Mouse (Mus musculus) ES-E14 (cell line): ENCODE results near the gene Smoc1. TPM values are rescaled to one million over a fixed set of nuclear protein-coding genes. Genes with fewer than 3 reads are reported as not detected.

ENCODE experiments used
- DNase-seq: peaks from one replicate; pipeline ENCODE4 v3.0.0-alpha.2; 2013; ENCODE audit warnings: low read depth, low spot score
- H3K27ac ChIP-seq: 2 replicates; pipeline ENCODE4 v1.5.1; 2012; ENCODE audit warnings: low read depth, mild to moderate bottlenecking, low read length, moderate library complexity, mixed read lengths; ENCODE audit not compliant: poor library complexity, insufficient read depth, severe bottlenecking
- H3K36me3 ChIP-seq: 2 replicates; pipeline ENCODE4 v1.6.1; 2012; ENCODE audit warnings: mild to moderate bottlenecking, low read length, moderate library complexity, mixed read lengths; ENCODE audit not compliant: control insufficient read depth, poor library complexity, insufficient read depth, severe bottlenecking
- H3K4me1 ChIP-seq, 2 experiments: fragments of 150-350 bp in 1 of 2; sonication (generic) in 1 of 2; 2 replicates each; pipeline ENCODE4 v1.6.1; 2012; ENCODE audit warnings: low read length in 2 of 2, mild to moderate bottlenecking in 1 of 2, mixed read lengths in 1 of 2; ENCODE audit not compliant: control insufficient read depth in 2 of 2, insufficient read depth in 2 of 2, poor library complexity in 1 of 2
- H3K4me3 ChIP-seq, 2 experiments: fragments of 150-350 bp in 1 of 2; sonication (generic) in 1 of 2; 2 replicates each; pipeline ENCODE4 v1.5.1; 2012; ENCODE audit warnings: low read length in 2 of 2, low read depth in 1 of 2, mild to moderate bottlenecking in 1 of 2, mixed read lengths in 1 of 2; ENCODE audit not compliant: insufficient read depth in 1 of 2, poor library complexity in 1 of 2, severe bottlenecking in 1 of 2
- H3K9ac ChIP-seq: 2 replicates; pipeline ENCODE4 v1.6.1; 2012; ENCODE audit warnings: low read depth, mild to moderate bottlenecking, low read length, mixed read lengths; ENCODE audit not compliant: poor library complexity, insufficient read depth, severe bottlenecking
- H3K9me3 ChIP-seq: fragments of 150-350 bp; sonication (generic); 2 replicates; pipeline ENCODE4 v1.6.1; 2012; ENCODE audit warnings: low read depth, mild to moderate bottlenecking, low read length; ENCODE audit not compliant: control insufficient read depth, insufficient read depth
- CHD2 ChIP-seq: IDR thresholded peaks from 2 replicates; pipeline ENCODE4 v1.6.1; 2014; ENCODE audit warnings: mild to moderate bottlenecking, low read depth, low read length, inconsistent platforms
- HCFC1 ChIP-seq: IDR thresholded peaks from 2 replicates; pipeline ENCODE4 v1.6.1; 2012; ENCODE audit warnings: low read length, inconsistent platforms, borderline replicate concordance; ENCODE audit not compliant: insufficient read depth
- MAFK ChIP-seq: IDR thresholded peaks from 2 replicates; pipeline ENCODE4 v1.6.1; 2014; ENCODE audit warnings: mild to moderate bottlenecking, low read depth, low read length, inconsistent platforms; ENCODE audit not compliant: insufficient read depth
- ZC3H11A ChIP-seq: IDR thresholded peaks from 2 replicates; pipeline ENCODE4 v1.6.1; 2012; ENCODE audit warnings: low read depth, mild to moderate bottlenecking, inconsistent platforms, low read length, borderline replicate concordance
- ZNF384 ChIP-seq: IDR thresholded peaks from 2 replicates; pipeline ENCODE4 v1.6.1; 2012; ENCODE audit warnings: low read depth, low read length, inconsistent platforms
- in situ Hi-C, 2 experiments: fragments of 600-800 bp; cut with MboI; formaldehyde crosslinking; loops; one replicate each; pipeline ENCODE4 v1.15.1; 2025; ENCODE audit warnings: low sequenced_read_pairs in 2 of 2, inconsistent platforms in 1 of 2; ENCODE audit not compliant: unreplicated experiment in 2 of 2
- total RNA-seq: library from RNA; depleted of rRNA; stranded (reverse); fragments of 300-350 nt; gene quantifications from 2 replicates; pipeline ENCODE4 v1.2.3, GENCODE M21; 2012

Gene Smoc1
- total RNA-seq, 1 experiment = 15.3 TPM

DNA sequence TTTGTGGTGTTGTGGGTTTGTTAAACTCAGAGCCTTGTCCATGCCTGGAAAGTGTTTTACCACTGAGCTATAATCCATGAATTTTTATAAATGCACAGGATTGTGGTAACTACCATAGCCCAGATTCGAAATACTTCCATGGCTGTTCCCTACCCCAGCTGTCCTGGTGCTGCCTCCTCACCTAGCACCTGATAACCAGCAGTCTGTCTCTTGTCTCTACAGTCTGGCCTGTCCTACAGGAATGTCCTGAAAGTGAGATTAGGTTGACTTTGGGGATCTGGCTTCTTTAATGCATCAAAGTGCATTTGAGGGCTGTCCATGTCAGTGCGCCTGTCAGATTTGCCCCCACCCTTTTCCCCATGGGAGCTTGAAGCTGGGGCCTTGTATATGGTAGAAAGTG, 29.2 kb downstream of the Smoc1 start:
- Histone ChIP-seq H3K9me3 (no peaks in the 10 kb centered on the region), H3K4me1 (no peaks in the 10 kb centered on the region), H3K27ac (no peak overlapping the region), H3K4me3 (no peak overlapping the region), H3K36me3 (no peaks in the 10 kb centered on the region), H3K9ac (no peak overlapping the region)
- no peak for DNase-seq
- in situ Hi-C loops = no loop called here
- no peak for TF ChIP-seq ZC3H11A
- TF ChIP-seq ZNF384 = no peak
- TF ChIP-seq CHD2 = no peak
- no peak for TF ChIP-seq HCFC1
- TF ChIP-seq MAFK = no peak

- no peak for TF ChIP-seq ZC3H11A
- no peak for TF ChIP-seq ZNF384
- TF ChIP-seq MAFK = no peak
- no peak for TF ChIP-seq HCFC1
- TF ChIP-seq CHD2 = no peak
- in situ Hi-C loops = no loop called here
- no peaks in the 10 kb centered on the region for H3K36me3 ChIP-seq
- no peak overlapping the region for H3K27ac ChIP-seq
- no peak for DNase-seq
- no peaks in the 10 kb centered on the region for H3K9me3 ChIP-seq
- no peaks in the 10 kb centered on the region for H3K4me1 ChIP-seq
- no peak overlapping the region for H3K9ac ChIP-seq
- H3K4me3 ChIP-seq = no peak overlapping the region
These were observed 31.0 kb downstream of the Smoc1 start for GRCm38 (mm10) chr12:81057619-81058018.

DNA sequence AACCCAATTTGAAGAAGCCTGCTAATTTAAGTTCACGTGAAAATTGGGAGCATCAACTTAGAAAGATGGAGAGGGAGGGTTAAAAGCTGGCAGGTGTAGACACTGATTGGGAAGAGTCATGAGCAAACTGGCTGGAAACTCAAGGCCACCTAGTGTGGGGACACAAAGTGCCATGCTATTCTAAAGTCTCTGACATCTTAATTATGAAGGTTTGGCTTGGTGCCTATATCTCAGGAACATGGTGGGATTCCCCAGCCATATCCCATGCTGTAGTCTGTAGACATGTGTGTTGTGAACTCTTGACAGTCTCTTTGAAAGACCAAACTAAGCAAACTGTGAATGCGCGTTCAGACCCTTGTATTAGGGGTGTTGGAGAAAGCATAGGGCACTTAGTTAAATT, 32.0 kb downstream of the Smoc1 start:
- H3K4me3 ChIP-seq = no peak overlapping the region
- no peaks in the 10 kb centered on the region for H3K9me3 ChIP-seq
- in situ Hi-C loops = no loop called here
- TF ChIP-seq ZNF384 (no peak), HCFC1 (no peak), MAFK (no peak), ZC3H11A (no peak), CHD2 (no peak)
- no peak overlapping the region for H3K9ac ChIP-seq
- H3K4me1 ChIP-seq = no peaks in the 10 kb centered on the region
- no peak for DNase-seq
- no peaks in the 10 kb centered on the region for H3K36me3 ChIP-seq
- no peak overlapping the region for H3K27ac ChIP-seq

DNA sequence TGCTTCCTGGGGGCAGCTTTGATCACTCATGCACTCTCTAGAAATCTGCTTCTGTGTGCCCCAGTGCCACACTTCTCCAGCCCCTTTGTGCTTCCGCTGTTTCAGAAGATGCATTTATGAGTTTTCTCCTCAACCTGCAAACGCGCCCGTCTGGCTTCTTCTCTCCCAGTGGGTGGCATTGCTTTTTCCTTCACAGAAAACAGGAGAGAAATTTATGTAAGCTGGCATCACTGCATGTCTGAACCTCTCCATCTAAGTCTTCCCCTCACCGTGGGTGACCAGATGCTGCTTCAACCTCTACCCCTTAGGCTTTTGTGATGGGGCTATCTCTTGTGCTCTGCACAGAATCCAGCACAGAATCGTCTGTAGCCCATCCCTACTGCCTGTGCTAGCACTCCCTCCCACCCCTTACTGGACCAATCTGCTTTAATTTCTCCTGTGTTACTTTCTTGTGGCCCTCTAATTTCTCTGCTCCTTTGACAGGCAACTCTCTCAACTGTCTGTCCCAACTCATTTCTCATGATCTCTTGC, 35.3 kb downstream of the Smoc1 start:
- TF ChIP-seq HCFC1 (no peak), ZNF384 (no peak), MAFK (no peak), ZC3H11A (no peak), CHD2 (no peak)
- H3K4me1 ChIP-seq = no peaks in the 10 kb centered on the region
- H3K36me3 ChIP-seq = no peaks in the 10 kb centered on the region
- H3K4me3 ChIP-seq = no peak overlapping the region
- DNase-seq = no peak
- H3K27ac ChIP-seq = no peak overlapping the region
- in situ Hi-C loops = no loop called here
- H3K9ac ChIP-seq = no peak overlapping the region
- H3K9me3 ChIP-seq = no peaks in the 10 kb centered on the region

- Histone ChIP-seq H3K4me3 (no peak overlapping the region), H3K9me3 (no peaks in the 10 kb centered on the region), H3K27ac (no peak overlapping the region), H3K36me3 (no peaks in the 10 kb centered on the region), H3K9ac (no peak overlapping the region), H3K4me1 (no peaks in the 10 kb centered on the region)
- TF ChIP-seq ZNF384 (no peak), ZC3H11A (no peak), CHD2 (no peak)
- no peak for DNase-seq
- in situ Hi-C loops = no loop called here
These were observed 36.8 kb downstream of the Smoc1 start for GRCm38 (mm10) chr12:81063336-81063955.
